Mouse (Mus musculus): ENCODE data around the gene AY074887.
"Not testable (repeated sequence)": the region's sequence is repeated elsewhere in the genome, so short reads cannot be mapped to it uniquely, and the experiment has no call there.

Gene AY074887

GRCm38 (mm10) chr9:54950575-54951321, at the start of gene AY074887, which contains the start of gene Psma4:
Gene AY074887, minus strand, starts transcription at chr9:54950998.
Gene Psma4, plus strand, starts transcription at chr9:54950790.
- in situ Hi-C loops (cut with MboI; ENCODE audit: unreplicated experiment in 2 of 2) = no loop called here

GRCm38 (mm10) chr9:54995645-54996044, 44.8 kb upstream of the AY074887 start:
- in situ Hi-C loops (cut with MboI; ENCODE audit: unreplicated experiment in 2 of 2) = no loop called here

DNA sequence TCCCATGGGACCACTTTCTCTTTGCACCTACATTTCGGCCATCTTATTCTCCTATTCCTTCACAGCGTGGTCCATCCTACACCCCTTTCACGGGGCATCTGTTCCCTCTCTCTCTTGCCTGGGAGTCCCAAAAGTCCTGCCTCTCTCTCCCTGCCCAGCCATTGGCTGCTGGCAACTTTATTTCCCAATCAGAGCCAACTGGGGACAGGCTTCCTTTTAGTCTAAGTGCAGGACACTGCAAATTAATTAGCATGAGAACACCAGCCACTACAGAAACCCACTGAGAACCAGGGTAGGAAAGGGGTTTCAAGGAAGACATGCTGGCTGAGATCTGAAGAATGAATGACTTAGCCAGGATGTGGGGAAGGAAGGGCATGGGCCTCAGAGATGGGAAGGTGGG, 43.6 kb upstream of the AY074887 start:
- in situ Hi-C loops (cut with MboI; ENCODE audit: unreplicated experiment in 2 of 2) = no loop called here

GRCm38 (mm10) chr9:54990362-54990761, 39.6 kb upstream of the AY074887 start:
- in situ Hi-C loops (cut with MboI; ENCODE audit: unreplicated experiment in 2 of 2) = no loop called here

- in situ Hi-C loops (cut with MboI; ENCODE audit: unreplicated experiment in 2 of 2) = no loop called here
These were observed 31.6 kb upstream of the AY074887 start for GRCm38 (mm10) chr9:54982401-54982800.

DNA sequence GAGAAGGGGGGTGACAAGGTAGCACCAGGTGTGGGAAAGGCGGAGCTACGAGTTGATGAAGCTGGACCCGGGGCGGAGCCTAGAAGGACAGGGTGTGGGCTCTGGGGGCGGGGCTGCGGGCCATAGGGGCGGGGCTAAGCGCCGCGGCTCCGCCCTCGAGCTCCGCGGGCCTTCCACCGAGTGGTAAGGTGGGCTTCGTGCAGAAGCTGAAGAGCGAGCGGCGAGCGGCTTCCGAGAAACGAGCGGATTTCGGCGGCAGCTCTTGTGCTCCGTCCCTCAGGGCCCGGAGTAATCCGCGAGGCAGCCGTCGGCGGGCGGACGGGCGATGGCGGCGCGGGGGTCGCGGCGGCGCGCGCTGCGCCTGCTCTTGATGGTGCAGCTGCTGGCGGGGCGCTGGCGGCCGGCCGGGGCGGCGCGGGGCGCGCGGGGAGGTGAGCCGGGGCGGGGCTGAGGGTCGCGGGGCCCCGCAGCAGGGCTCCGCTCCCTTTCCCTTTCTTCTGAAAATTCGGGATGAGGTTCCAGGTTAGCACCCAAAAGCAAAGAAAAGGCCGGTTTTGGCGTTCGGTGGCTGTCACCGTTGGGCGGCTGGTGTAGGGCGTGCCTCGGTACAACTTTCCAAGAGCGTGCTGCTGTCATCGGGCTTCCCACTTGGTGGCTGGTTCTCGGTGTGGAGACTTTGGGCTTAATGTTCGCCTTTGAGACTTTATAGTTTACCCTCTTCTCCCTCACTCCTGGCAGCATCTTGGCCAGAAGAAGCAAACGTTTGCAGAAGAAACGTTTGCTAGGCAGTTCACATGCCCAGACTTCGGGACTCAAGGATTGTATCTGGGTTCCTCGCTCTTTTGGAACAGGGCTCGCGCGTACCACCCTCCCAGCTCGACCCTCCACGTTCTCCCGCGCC, 30.7 kb upstream of the AY074887 start:
- in situ Hi-C loops (cut with MboI; ENCODE audit: unreplicated experiment in 2 of 2) = no loop called here

DNA sequence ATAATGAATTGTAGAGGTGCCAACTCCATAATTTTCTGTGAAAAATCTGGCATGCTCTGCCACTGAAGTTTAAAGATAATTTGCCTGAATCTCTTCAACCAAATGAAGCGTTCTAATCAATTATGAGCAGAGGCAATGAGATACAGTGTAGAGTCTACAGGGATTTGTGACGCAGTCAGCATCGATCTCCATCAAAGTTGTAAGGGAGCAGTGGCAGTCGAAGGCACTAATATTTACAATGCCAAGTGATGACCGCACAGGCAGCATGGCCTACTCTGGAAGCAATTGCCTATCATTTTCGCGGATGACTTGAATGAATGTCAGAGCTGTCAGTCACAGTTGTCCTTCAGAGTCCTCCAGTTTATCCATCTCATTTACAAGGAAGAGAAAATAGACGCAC, 29.9 kb upstream of the AY074887 start, which contains the start of gene Chrna5:
Gene Chrna5 (plus strand): TSS at position 207 of the 400 bp plus-strand sequence.
- in situ Hi-C loops (cut with MboI; ENCODE audit: unreplicated experiment in 2 of 2) = no loop called here

DNA sequence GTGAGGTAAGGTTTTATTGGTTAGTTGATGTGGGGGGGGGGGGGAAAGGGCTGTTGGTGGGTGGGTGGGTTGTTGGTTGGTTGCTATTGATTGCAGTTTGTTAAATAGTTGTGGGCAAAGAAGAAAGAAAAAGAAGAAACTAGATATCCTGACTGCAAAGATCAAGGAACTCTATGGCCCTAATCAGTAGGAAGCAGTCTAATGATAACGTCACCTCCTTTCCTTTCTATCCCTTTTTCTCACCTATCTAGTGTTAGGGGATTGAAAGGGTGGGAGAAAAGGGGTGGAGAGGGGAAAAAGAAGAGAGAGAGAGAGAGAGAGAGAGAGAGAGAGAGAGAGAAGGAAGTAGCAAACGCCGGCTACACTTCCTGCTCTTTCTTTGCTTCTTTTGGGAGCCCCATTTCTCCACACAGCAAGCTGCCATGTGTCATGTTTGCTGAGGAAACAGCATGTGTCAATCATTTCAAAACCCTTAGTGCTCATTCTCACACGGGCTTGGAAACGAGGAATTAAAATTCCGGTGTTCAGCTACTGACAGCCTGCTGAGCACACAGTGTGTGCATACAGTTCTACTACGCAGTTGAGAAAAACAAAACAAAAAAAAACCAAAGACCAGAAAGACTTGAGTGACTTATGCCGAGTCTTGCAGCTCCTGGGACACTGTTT, 19.3 kb upstream of the AY074887 start:
- in situ Hi-C loops (cut with MboI; ENCODE audit: unreplicated experiment in 2 of 2) = no loop called here

DNA sequence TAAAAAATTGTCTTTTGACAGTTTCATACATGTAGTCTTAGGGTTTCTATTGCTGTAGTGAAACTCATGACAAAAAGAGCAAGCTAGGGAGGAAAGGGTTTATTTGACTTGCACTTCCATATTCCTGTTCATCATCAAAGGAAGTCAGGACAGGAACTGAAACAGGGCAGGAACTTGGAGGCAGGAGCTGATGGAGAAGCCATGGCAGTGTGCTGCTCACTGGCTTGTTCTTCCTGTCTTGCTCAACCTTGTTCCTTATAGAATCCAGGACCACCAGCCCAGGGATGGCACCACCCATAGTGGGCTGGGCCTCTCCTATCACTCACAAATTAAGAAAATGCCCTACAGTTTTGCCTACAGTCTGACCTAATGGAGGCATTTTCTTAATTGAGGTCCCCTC, 12.9 kb upstream of the AY074887 start:
- in situ Hi-C loops (cut with MboI; ENCODE audit: unreplicated experiment in 2 of 2) = no loop called here

GRCm38 (mm10) chr9:54961059-54961458, 10.3 kb upstream of the AY074887 start:
- in situ Hi-C loops (cut with MboI; ENCODE audit: unreplicated experiment in 2 of 2) = no loop called here

GRCm38 (mm10) chr9:54950162-54950561, 636 bp downstream of the AY074887 start:
- in situ Hi-C loops (cut with MboI; ENCODE audit: unreplicated experiment in 2 of 2) = not testable (repeated sequence)

DNA sequence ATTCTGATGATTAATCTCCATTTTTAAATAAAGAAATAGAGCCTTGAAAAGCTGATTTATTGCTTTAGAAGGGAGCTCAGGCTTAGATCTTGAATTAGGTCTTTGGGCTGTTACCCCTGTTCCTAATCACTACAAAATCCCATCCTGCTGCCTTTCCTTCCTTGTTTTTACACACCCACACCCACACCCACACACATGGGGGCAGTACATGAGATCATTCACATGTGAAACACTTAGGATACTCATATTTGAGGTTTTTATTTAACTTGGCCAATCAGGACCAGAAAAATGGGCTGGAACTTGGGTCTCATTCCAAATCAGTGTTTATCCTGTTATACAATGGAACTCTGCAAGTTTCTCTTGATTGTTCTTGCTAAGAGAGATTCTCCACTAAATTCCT, 1.3 kb downstream of the AY074887 start:
- in situ Hi-C loops (cut with MboI; ENCODE audit: unreplicated experiment in 2 of 2) = no loop called here

DNA sequence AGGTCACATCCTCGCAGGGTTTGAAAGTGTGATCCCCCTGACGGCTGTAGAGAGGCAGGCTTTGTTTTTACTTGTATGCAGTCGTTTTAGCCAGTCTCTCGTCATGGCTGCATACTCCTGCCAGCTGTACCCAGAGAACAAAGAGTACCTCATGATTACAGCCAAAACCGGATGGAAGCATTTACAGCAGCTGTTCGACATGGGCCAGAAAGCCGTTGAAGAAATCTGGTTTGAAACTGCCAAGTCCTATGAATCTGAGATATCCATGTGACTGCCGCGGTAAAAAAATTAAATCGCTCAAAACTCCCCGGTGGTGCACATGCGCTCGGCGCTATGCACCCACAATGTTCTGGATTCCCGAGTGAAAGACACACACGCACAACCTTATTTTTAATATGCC, 4.5 kb downstream of the AY074887 start:
- in situ Hi-C loops (cut with MboI; ENCODE audit: unreplicated experiment in 2 of 2) = no loop called here

- in situ Hi-C loops (cut with MboI; ENCODE audit: unreplicated experiment in 2 of 2) = no loop called here
These were observed 6.3 kb downstream of the AY074887 start for GRCm38 (mm10) chr9:54944467-54944866.

- in situ Hi-C loops (cut with MboI; ENCODE audit: unreplicated experiment in 2 of 2) = no loop called here
These were observed 8.7 kb downstream of the AY074887 start for GRCm38 (mm10) chr9:54942071-54942470.

DNA sequence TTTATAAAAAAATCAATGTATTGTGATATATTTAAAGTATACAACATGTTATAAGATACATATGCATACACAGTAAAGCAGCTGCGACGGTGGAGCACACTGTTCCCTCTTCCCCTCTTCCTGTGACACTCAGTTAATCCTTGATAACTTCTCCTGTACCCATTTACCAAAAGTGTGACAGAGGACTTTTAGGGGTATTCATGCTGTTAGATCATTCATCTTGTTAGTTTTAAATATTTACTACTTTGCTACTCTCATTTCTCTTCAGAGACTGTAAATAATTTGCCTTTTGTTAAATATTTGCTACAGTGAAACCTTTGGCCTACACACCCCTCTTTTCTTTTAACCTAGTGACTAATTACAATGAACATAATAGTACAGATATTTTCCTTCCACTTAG, 18.4 kb downstream of the AY074887 start:
- in situ Hi-C loops (cut with MboI; ENCODE audit: unreplicated experiment in 2 of 2) = no loop called here

DNA sequence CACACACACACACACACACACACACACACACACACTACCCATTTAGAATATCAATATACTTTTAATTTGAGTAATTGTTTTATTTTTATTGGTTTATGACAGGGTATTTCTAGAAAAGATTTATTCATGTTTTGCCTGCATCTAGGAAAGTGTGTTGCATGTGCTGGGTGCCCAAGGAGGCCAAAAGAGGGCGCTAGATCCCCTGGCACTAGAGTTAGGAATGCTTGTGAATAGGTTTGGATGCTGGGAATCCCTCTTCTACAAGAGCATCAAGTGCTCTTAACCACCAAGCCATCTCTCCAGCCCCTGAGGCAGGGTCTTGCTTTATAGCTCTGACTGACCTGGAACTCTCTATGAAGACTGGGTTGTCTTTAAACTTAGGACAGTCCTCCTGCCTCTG, 19.0 kb downstream of the AY074887 start:
- in situ Hi-C loops (cut with MboI; ENCODE audit: unreplicated experiment in 2 of 2) = no loop called here

DNA sequence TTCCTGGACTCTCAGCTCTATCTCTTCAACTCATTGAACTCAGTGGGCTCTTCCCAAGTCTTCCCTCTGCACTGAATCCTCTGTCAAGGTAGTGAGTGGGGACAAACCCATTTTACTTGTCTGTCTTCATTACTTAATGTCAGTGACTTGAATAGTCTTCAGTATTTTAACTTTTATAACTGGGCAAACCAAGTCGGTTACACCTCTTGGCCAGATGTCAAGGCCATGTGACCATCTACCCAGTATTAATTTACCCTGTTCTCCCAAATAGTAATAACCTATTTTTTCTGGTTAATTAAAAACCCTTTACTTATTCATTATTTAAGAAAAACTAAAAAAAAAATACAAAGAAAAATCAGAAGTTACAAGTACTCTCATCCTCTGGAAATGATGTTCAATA, 20.1 kb downstream of the AY074887 start:
- in situ Hi-C loops (cut with MboI; ENCODE audit: unreplicated experiment in 2 of 2) = no loop called here

DNA sequence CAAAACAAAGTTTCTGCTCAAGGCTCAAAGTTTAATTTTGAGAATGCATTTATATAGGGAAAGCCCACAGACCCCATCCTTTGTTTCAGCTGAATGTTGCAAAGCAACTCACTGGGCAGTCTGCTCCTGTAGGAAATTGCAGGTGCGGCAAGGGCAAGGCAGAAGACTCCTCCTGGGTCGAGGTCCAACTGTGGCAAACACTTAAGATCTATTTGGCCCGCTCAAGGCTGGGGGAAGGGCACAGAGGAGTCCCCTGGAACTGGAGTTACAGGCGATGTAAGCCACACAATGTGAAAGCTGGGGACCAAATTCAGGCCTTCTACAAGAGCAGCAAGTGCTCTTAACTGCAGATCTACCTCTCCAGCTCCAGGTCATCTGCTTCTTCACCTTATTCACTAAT, 30.9 kb downstream of the AY074887 start:
- in situ Hi-C loops (cut with MboI; ENCODE audit: unreplicated experiment in 2 of 2) = no loop called here

DNA sequence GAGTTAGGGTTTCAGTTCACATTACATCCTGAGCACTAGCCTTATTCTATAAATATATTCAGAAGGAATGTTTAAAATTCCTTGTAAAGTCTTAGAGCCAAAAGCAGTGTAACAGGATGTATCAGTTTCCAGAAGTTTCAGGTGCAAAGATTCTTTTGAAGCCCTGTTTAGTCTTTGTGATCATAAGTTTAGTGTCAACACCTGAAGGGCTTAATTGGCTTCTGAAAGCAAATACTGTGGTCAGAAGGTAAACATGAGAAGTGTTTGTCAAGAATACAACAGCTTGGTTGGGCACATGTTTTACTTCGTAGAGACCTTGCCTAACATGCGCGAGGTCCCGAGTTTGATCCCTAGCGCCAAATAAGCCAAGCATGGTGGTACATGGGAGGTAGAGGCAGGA, 32.0 kb downstream of the AY074887 start:
- in situ Hi-C loops (cut with MboI; ENCODE audit: unreplicated experiment in 2 of 2) = no loop called here

DNA sequence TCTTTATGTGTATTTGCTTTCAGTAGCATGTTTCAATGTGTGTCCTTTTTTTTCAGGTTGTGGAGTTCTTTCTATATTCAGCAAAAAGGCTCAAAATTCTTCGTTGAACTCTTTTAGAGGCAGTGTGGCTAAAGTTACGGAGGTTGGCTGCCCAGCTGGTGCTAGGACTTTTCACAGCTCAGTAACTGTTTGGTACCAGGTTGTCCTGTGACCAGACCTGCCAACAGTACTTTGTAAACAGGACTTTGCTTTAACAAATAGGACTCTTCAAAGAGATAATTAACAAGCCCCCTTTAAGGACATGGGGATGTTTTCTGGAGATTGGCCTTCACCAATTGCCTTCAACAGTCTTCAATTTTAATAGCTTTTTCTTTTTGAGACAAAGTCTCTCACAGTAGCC, 32.6 kb downstream of the AY074887 start:
- in situ Hi-C loops (cut with MboI; ENCODE audit: unreplicated experiment in 2 of 2) = no loop called here
